Mouse (Mus musculus): ENCODE measurements around the gene 6030468B19Rik.
"Not testable (repeated sequence)": the region's sequence is repeated elsewhere in the genome, so short reads cannot be mapped to it uniquely, and the experiment has no call there.

6030468B19Rik gene

DNA sequence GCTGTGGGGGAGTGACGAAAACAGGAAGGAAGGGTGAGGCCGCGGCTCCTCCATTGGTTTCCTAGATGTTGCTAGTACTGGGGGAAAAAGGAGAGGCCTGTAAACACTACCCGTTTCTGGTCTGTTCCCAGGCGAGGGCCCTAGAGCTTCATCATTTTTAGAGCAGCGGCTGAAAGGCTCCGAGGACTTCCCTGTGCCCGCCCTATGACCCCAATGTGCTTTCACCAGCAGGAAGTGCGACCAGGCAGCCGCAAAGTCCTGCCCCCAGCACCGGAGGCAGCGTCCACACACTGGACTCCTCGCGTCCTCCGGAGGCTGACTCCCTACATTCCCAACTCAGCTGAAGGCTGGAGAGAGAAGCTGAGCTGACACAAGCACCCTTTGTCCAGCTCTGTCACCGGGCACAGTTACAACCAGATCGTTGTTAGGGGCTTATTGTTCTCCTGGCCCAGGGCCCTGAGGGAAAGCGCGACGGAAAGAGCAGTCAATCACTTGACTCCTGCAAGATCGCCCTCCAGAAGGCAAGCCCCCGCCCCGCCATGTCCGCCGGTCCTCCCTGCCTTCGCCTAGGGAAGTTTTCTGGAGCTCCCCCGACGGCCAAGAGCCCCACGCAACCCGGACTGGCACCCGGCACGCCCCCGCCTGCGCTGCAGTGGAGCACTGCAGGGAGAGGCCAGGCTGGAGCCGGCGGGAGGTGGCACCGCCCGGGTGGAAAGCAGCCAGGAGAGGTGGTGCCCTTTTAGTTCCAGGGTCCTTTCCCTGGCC lies 17.8 kb upstream of the 6030468B19Rik start:
- DNase-seq (ENCODE audit: low spot score in 2 of 2), result no peak

DNA sequence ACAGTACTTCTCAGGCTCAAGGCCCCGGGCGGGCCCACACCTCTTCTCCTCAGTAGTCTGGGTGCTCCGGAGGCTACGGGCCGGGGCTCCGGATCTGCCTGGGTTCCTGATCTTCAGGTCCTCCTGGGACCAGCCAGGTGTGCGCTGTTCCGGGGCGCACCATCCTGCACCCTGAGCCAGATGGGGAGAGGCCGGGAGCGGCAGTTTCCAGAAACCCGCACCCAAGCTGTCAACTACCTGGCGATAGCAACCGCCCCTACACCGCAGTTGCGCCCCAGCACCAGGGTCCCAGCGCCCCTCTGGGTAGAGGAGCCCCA lies 17.3 kb upstream of the 6030468B19Rik start:
- DNase-seq (ENCODE audit: low spot score in 2 of 2), result no peak

DNA sequence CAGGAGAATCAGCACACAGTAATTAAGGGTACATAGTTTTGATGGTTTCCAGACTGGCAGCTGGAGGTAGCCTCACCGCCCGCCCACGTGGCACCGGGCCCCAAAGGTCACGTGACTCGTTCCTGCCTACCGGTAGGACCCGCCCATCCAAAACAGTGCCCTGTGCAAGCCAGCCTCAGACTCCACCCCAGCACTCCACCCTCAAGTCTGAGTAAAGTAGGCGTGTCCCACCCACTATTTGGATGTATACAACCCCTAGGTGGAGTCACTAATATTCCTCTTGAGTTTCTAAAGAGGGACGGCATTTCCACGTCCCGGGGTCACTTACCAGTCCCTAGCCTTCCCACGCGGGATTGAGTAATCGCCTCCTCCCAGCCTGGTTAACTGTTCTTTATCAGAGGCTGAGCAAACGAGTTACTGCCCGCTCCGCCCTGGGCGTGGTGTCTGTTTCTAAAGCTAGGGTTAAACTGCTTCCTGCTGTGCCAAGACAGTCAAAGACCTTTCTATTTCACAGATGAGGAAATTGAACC lies 16.8 kb upstream of the 6030468B19Rik start:
- no peak for DNase-seq (ENCODE audit: low spot score in 2 of 2)

- DNase-seq (ENCODE audit: low spot score in 2 of 2), result no peak
These were observed 16.1 kb upstream of the 6030468B19Rik start for GRCm38 (mm10) chr11:117781199-117781821.

DNA sequence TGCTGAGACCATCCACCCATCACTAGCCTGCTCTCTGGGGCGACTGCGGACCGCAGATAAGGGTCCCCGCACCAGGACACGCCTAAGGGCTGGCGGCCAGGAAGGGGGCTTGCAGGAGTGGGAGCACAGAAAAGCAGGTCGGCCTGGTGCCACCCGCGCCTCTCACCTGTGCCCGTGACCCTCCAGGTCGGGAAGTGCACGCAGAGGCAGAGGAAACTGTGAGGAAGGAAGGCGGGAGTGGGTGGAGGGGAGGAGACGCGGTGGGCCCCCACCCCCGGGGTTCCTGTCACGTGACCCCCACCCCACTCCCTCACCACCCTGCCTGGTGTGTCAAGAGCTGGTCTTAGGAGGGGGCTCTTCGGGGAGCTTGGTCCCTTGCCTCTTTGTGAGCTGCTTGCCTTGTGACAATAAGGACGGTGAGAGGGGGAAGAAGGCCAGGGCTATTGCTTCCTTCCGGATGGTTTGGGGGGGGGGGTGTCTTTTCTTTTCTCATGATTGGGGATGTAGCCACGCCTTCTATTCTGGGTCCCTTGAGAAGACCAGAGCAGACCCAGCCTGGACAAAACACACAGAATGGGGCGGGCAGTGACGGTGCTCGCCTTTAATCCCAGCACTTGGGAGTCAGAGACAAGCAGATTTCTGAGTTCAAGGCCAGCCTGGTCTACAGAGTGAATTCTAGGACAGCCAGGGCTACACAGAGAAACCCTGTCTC lies 15.3 kb upstream of the 6030468B19Rik start, which contains the start of the genes Tmc8 and Tmc6:
Gene Tmc8, plus strand, starts transcription at position 84 of the 712 bp plus-strand sequence.
Gene Tmc6, minus strand, starts transcription at position 206 of the 712 bp plus-strand sequence.
- no peak for DNase-seq (ENCODE audit: low spot score in 2 of 2)

- DNase-seq (ENCODE audit: low spot score in 2 of 2), result no peak
These were observed 14.8 kb upstream of the 6030468B19Rik start for GRCm38 (mm10) chr11:117782705-117783034.

- peak in 1 of 2 experiments; percentile 53 for DNase-seq (ENCODE audit: low spot score in 2 of 2)
These were observed 14.4 kb upstream of the 6030468B19Rik start for GRCm38 (mm10) chr11:117783089-117783488.

GRCm38 (mm10) chr11:117783683-117784309 lies 13.7 kb upstream of the 6030468B19Rik start:
- no peak for DNase-seq (ENCODE audit: low spot score in 2 of 2)

- peak in 1 of 2 experiments; percentile 36 for DNase-seq (ENCODE audit: low spot score in 2 of 2)
These were observed 11.2 kb upstream of the 6030468B19Rik start for GRCm38 (mm10) chr11:117786294-117786693.

GRCm38 (mm10) chr11:117788481-117788880 lies 9.0 kb upstream of the 6030468B19Rik start:
- DNase-seq (ENCODE audit: low spot score in 2 of 2), result not testable (repeated sequence)

DNA sequence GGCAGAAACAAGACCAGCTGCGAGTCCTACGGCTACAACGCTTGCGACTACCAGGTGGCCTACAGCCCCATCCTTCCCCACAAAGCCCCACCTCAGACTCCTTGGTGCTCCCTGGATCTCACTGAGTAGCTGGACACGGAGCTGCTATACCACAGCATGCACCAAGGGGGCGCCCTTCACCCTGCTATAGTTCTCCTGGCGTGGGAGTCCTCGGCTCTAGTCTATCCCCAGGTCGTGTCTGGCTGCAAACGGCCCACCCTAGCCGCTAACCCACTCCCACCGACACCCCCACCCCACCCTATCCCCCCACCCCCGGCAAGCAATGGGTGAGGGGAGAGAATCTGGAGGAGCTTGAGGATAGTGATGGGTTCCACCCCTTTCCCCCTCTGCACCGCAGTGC lies 7.2 kb upstream of the 6030468B19Rik start:
- DNase-seq (ENCODE audit: low spot score in 2 of 2), result peak in 1 of 2 experiments; percentile 58

DNA sequence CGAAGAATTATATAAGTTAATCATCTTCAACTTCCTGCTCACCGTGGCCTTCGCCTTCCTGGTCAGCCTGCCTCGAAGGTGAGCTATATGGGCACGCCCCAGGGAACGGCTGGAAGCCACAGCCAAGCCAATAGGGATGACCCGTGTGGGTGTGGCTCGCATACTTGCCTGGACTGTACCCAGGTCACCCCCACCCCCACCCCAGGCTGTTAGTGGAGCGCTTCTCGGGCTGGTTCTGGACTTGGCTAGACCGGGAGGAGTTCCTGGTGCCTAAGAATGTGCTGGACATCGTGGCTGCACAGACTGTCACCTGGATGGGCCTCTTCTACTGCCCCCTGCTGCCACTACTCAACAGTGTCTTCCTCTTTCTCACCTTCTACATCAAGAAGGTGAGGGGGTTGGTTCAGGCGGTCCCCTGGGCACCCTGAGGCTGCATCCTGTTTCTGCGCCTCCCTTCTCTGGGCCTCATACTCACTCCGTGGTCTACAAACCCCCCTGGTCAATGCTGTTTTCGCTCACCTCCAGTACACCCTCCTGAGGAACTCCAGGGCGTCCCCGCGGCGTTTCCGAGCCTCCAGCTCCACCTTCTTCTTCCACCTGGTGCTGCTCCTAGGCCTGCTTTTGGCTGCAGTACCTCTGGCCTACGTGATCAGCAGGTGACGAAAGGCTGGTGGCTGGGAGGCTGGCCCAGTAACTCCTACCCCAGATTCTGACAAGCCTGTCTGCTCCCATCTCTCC lies 6.6 kb upstream of the 6030468B19Rik start:
- no peak for DNase-seq (ENCODE audit: low spot score in 2 of 2)

DNA sequence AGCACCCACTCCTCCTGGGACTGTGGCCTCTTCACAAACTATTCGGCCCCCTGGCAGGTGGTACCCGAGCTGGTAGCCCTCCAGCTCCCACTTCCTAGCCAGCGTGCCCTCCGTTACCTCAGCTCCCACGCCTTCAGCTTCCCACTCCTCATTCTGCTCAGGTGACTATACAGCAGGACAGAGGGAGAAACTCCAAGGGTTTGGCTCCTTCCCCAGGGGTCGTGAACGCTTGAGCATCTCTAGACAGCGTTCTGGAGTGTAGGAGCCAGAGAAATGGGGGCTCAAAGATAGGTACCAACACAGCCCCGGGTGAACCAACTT lies 6.1 kb upstream of the 6030468B19Rik start:
- no peak for DNase-seq (ENCODE audit: low spot score in 2 of 2)

DNA sequence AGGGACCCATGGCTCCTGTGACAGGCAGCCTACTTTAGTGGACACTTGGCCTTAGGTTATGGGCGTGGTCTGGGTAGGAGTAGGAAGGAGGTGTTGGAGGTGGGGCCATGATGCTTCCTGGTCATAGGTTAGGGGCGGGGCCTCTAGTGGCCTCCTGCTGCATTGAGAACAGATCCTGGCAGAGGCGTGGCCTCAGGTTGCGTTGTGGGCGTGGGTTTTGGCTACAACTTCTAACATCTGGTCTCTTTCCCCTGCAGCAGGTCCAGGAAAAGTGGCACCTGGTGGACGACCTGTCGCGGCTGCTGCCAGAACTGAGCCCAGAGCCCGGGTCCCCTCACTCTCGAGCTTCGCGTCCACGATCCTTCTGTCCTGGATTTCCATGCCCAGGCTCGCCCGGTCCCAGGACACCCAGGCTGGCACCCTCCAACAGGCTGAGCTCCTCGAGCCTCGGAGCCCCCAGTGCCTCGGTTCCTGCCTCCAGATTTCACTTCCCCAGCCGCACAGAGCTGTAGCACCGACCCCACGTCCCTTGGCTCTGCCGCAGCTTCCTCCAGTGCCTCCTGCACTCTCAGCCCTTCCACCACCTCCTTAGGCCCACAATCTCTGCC lies 5.1 kb upstream of the 6030468B19Rik start:
- no peak for DNase-seq (ENCODE audit: low spot score in 2 of 2)

GRCm38 (mm10) chr11:117794035-117794551 lies 3.4 kb upstream of the 6030468B19Rik start:
- no peak for DNase-seq (ENCODE audit: low spot score in 2 of 2)

DNA sequence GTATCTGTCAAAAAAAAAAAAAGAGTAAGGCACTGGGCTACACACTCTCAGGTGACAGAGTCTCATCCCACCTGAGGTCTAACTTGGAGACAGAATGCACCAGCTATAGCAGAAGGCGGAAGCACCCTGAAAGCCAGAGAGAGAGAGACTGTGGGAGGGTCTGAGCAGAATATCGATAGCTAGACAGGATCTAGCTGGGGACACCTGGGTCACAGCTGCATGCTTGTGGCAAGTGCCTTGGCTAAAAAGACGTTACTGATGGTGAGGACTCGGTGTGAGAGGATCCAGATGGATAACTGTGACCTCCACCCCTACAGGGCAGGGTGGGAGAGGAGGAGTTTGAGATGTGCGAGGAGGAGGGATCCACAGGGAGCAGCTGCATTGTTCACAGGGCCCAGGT lies 506 bp upstream of the 6030468B19Rik start:
- DNase-seq (ENCODE audit: low spot score in 2 of 2), result no peak

DNA sequence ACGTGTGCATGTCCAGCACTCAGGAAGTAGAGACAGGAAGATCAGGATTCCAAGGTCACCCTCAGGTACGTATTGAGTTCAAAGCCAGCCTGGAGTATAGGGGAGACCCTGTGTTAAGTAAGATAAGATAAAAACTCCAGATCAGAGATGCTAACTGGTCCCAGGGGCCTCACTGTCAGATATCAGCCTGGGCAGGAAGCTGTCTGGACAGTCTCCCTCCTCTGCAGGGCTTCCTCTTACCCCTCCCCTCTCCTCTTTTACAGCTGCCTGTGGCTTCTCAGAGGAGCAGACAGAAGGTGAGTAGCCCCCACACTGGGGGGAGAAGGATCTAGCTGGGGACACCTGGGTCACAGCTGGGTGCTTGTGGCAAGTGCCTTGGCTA lies 691 bp downstream of the 6030468B19Rik start:
- no peak for DNase-seq (ENCODE audit: low spot score in 2 of 2)

DNA sequence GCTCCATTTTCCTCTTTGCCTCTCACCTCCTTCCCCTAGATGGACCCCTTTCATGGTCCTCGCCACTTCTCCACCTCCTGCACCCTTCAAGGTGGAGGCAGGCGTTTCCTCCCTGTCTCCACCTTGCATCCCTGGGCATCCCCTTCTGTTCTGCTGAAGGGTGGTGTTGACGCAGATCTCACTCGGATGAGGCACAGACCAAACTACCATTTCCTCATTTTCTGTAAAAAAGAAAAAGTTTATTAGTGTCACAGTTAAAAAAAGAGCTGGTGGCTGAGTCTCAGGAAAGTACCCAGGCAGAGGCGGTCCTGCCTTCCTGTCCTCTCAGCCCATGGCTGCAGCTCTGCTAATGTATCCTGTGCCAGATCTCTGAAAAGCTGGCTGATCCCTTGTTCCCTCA lies 1.7 kb downstream of the 6030468B19Rik start:
- no peak for DNase-seq (ENCODE audit: low spot score in 2 of 2)

GRCm38 (mm10) chr11:117800038-117800437 lies 2.6 kb downstream of the 6030468B19Rik start:
- DNase-seq (ENCODE audit: low spot score in 2 of 2), result no peak

GRCm38 (mm10) chr11:117801650-117802049 lies 4.2 kb downstream of the 6030468B19Rik start:
- DNase-seq (ENCODE audit: low spot score in 2 of 2), result no peak

- DNase-seq (ENCODE audit: low spot score in 2 of 2), result no peak
These were observed 5.8 kb downstream of the 6030468B19Rik start for GRCm38 (mm10) chr11:117803166-117803688.
